In the genomic region with DNA sequence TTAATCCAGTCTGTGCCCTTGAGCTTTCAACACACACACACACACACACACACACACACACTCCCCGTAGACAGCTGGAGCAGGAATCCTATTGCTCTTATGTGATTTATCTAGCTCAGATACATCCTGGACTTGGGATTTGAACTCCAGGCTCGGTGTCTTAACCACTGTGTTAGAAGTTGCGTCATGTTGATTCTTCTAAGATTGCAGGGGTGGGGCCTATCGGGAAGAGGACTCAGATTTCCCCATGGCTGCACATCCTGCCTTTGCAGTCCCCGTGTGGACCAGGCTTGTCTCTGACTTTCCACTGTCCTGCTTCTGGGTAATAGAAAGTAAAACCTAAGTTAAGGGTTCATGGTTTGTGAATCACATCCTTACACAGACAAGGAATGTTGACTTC, we compare ENCODE assay signal across 18 mouse cellular contexts. TPM values are rescaled to one million over a fixed set of nuclear protein-coding genes. Genes with fewer than 3 reads are reported as not detected.
DNase-seq lines count a peak whose midpoint lies in the region; ATAC-seq and TF ChIP-seq lines count a peak whose summit lies in the region.
"Had no signal": no experiment of that assay in that cellular context is flagged by ENCODE, and none has a peak within 500 bp of the region (broad histone marks: within the 10 kb centered on the region; RNA-seq: fewer than 3 reads in every experiment).

No protein-coding gene starts in this region.

- TF ChIP-seq EP300 in ES-Bruce4 (IDR thresholded peaks at IDR 0.05; ENCODE audit: insufficient read depth, low read depth, low read length), result no peak

- no peaks in the 10 kb centered on the region for H3K9me3 ChIP-seq in heart, embryonic 13.5 days
- no peaks in the 10 kb centered on the region for H3K9me3 ChIP-seq in heart, embryonic 10.5 days
- no peaks in the 10 kb centered on the region for H3K9me3 ChIP-seq in ES-Bruce4 (replicated peaks; ENCODE audit: control insufficient read depth, insufficient read depth, low read length, poor library complexity, severe bottlenecking)
- H3K9me3 ChIP-seq in intestine, embryonic 16.5 days (ENCODE audit: control insufficient read depth, low read length), result no peaks in the 10 kb centered on the region
- no peaks in the 10 kb centered on the region for H3K9me3 ChIP-seq in megakaryocyte, embryonic 14.5 days
- H3K9me3 ChIP-seq in midbrain, postnatal 0 days (ENCODE audit: low read length), result no peaks in the 10 kb centered on the region
- H3K9me3 ChIP-seq in forebrain, embryonic 11.5 days (ENCODE audit: control insufficient read depth, low read length), result no peaks in the 10 kb centered on the region
- H3K9me3 ChIP-seq: midbrain, embryonic 12.5 days had no signal

- 0 out of 2 replicates have a peak overlapping the region, but pooled peaks have one; percentile 96 for H3K4me2 ChIP-seq in heart, embryonic 13.5 days
- H3K4me2 ChIP-seq in intestine, embryonic 16.5 days (ENCODE audit: low read depth, low read length), result no peak overlapping the region
- H3K4me2 ChIP-seq in midbrain, postnatal 0 days (ENCODE audit: low read depth, low read length, poor library complexity, severe bottlenecking), result no peak overlapping the region
- H3K4me2 ChIP-seq in forebrain, embryonic 11.5 days (ENCODE audit: low read depth, low read length, severe bottlenecking), result no peak overlapping the region

- no peak for ATAC-seq in heart, embryonic 13.5 days (ENCODE audit: extremely low read depth, insufficient number of reproducible peaks, low FRiP score, low TSS enrichment)
- ATAC-seq in intestine, embryonic 16.5 days, result no peak
- no peak for ATAC-seq in midbrain, postnatal 0 days (ENCODE audit: low FRiP score)
- no peak for ATAC-seq in forebrain, embryonic 11.5 days (replicated peaks; ENCODE audit: low FRiP score)

- peaks cover 47% of the 10 kb centered on the region for H3K4me1 ChIP-seq in heart, embryonic 13.5 days
- H3K4me1 ChIP-seq in heart, embryonic 10.5 days, result peaks cover 31% of the 10 kb centered on the region
- no peaks in the 10 kb centered on the region for H3K4me1 ChIP-seq in ES-Bruce4 (ENCODE audit: control insufficient read depth, insufficient read depth, low read length)
- H3K4me1 ChIP-seq in intestine, embryonic 16.5 days (ENCODE audit: control insufficient read depth, insufficient read depth, low read length), result peaks cover 20% of the 10 kb centered on the region
- peaks cover 55% of the 10 kb centered on the region for H3K4me1 ChIP-seq in megakaryocyte, embryonic 14.5 days
- 0 out of 2 replicates have a peak, but pooled peaks cover 4% of the 10 kb centered on the region for H3K4me1 ChIP-seq in midbrain, postnatal 0 days (ENCODE audit: insufficient read depth, low read length)
- H3K4me1 ChIP-seq in forebrain, embryonic 11.5 days (replicated peaks; ENCODE audit: control insufficient read depth, insufficient read depth, low read length), result 0 out of 2 replicates have a peak, but pooled peaks cover 2% of the 10 kb centered on the region

- H3K36me3 ChIP-seq in heart, embryonic 13.5 days, result peaks cover 13% of the 10 kb centered on the region
- H3K36me3 ChIP-seq in heart, embryonic 10.5 days, result peaks cover 31% of the 10 kb centered on the region
- peaks cover 13% of the 10 kb centered on the region for H3K36me3 ChIP-seq in ES-Bruce4 (ENCODE audit: control insufficient read depth, insufficient read depth, low read length, poor library complexity, severe bottlenecking)
- H3K36me3 ChIP-seq in intestine, embryonic 16.5 days (ENCODE audit: control insufficient read depth, insufficient read depth, low read length), result no peaks in the 10 kb centered on the region
- H3K36me3 ChIP-seq in megakaryocyte, embryonic 14.5 days (replicated peaks; ENCODE audit: low read length), result peaks cover 35% of the 10 kb centered on the region
- peaks cover 8% of the 10 kb centered on the region; the same call in 1 of the 2 replicates for H3K36me3 ChIP-seq in midbrain, postnatal 0 days (ENCODE audit: insufficient read depth, low read length)
- H3K36me3 ChIP-seq in forebrain, embryonic 11.5 days (ENCODE audit: control insufficient read depth, insufficient read depth, low read length), result no peaks in the 10 kb centered on the region

- 64% methylated on average over 5 of the region's 5 CpGs for WGBS in heart, embryonic 13.5 days
- WGBS in heart, embryonic 10.5 days, result 64% methylated on average over 5 of the region's 5 CpGs
- 46% methylated on average over 5 of the region's 5 CpGs for WGBS in intestine, embryonic 16.5 days
- 79% methylated on average over 5 of the region's 5 CpGs for WGBS in midbrain, postnatal 0 days
- WGBS in forebrain, embryonic 11.5 days, result 83% methylated on average over 5 of the region's 5 CpGs

- H3K27ac ChIP-seq in heart, embryonic 13.5 days (replicated peaks), result no peak overlapping the region
- no peak overlapping the region for H3K27ac ChIP-seq in heart, embryonic 10.5 days
- peak overlapping the region; percentile 58 for H3K27ac ChIP-seq in ES-Bruce4 (ENCODE audit: insufficient read depth, low read length)
- peak overlapping the region; percentile 23 for H3K27ac ChIP-seq in intestine, embryonic 16.5 days (ENCODE audit: low read length)
- H3K27ac ChIP-seq in midbrain, postnatal 0 days (ENCODE audit: low read depth, low read length), result no peak overlapping the region
- H3K27ac ChIP-seq in forebrain, embryonic 11.5 days (ENCODE audit: low read depth, low read length), result no peak overlapping the region
- H3K27ac ChIP-seq: layer of hippocampus, adult 2 months; left cerebral cortex, adult 2 months; midbrain, embryonic 12.5 days had no signal

- H3K4me3 ChIP-seq in heart, embryonic 13.5 days, result no peak overlapping the region
- no peak overlapping the region for H3K4me3 ChIP-seq in heart, embryonic 10.5 days
- H3K4me3 ChIP-seq in ES-Bruce4 (ENCODE audit: low read depth, low read length), result peak overlapping the region; percentile 77
- no peak overlapping the region for H3K4me3 ChIP-seq in intestine, embryonic 16.5 days (ENCODE audit: low read length)
- H3K4me3 ChIP-seq in megakaryocyte, embryonic 14.5 days (replicated peaks), result peak overlapping the region; percentile 74
- H3K4me3 ChIP-seq in midbrain, postnatal 0 days (ENCODE audit: low read depth, low read length), result no peak overlapping the region
- no peak overlapping the region for H3K4me3 ChIP-seq in forebrain, embryonic 11.5 days (ENCODE audit: low read depth, low read length)
- H3K4me3 ChIP-seq: layer of hippocampus, adult 2 months; left cerebral cortex, adult 2 months; midbrain, embryonic 12.5 days had no signal

- H3K27me3 ChIP-seq in heart, embryonic 13.5 days (replicated peaks), result no peaks in the 10 kb centered on the region
- no peaks in the 10 kb centered on the region for H3K27me3 ChIP-seq in heart, embryonic 10.5 days (ENCODE audit: insufficient read depth, poor library complexity, severe bottlenecking)
- H3K27me3 ChIP-seq in ES-Bruce4 (ENCODE audit: control insufficient read depth, insufficient read depth, low read length, poor library complexity, severe bottlenecking), result no peaks in the 10 kb centered on the region
- H3K27me3 ChIP-seq in intestine, embryonic 16.5 days (replicated peaks; ENCODE audit: control insufficient read depth, insufficient read depth, low read length), result no peaks in the 10 kb centered on the region
- H3K27me3 ChIP-seq in megakaryocyte, embryonic 14.5 days (replicated peaks), result no peaks in the 10 kb centered on the region
- no peaks in the 10 kb centered on the region for H3K27me3 ChIP-seq in midbrain, postnatal 0 days (ENCODE audit: insufficient read depth, low read length)
- no peaks in the 10 kb centered on the region for H3K27me3 ChIP-seq in forebrain, embryonic 11.5 days (ENCODE audit: control insufficient read depth, insufficient read depth, low read length)
- H3K27me3 ChIP-seq: midbrain, embryonic 12.5 days had no signal

- DNase-seq in heart, embryonic 10.5 days (ENCODE audit: low spot score), result no peak
- DNase-seq in adrenal gland, postnatal 4 days (ENCODE audit: low spot score in 2 of 2), result no peak
- no peak for DNase-seq in midbrain, postnatal 0 days (ENCODE audit: low spot score)
- no peak for DNase-seq in forebrain, embryonic 11.5 days (ENCODE audit: low spot score)
- DNase-seq: cerebellum, adult 8-10 months; embryo, embryonic 11 days; gastrocnemius, postnatal 14 days; kidney, adult 18-20 months; lung, adult 2 months; right cerebral cortex, postnatal 4 days; thymus, postnatal 14 days had no signal

- H3K9ac ChIP-seq in heart, embryonic 13.5 days, result no peak overlapping the region
- H3K9ac ChIP-seq in ES-Bruce4 (ENCODE audit: low read depth, poor library complexity, severe bottlenecking), result peak overlapping the region; percentile 94
- H3K9ac ChIP-seq in intestine, embryonic 16.5 days (ENCODE audit: low read depth, low read length), result no peak overlapping the region
- no peak overlapping the region for H3K9ac ChIP-seq in midbrain, postnatal 0 days (replicated peaks; ENCODE audit: low read length, poor library complexity, severe bottlenecking)
- H3K9ac ChIP-seq in forebrain, embryonic 11.5 days (ENCODE audit: low read length), result no peak overlapping the region
- H3K9ac ChIP-seq: midbrain, embryonic 12.5 days had no signal

- TF ChIP-seq CTCF in ES-Bruce4 (IDR thresholded peaks at IDR 0.05; ENCODE audit: low read depth, low read length), result no peak
- no peak for TF ChIP-seq CTCF in midbrain, postnatal 0 days (IDR thresholded peaks at IDR 0.05)

- TF ChIP-seq POLR2A in ES-Bruce4 (IDR thresholded peaks at IDR 0.05; ENCODE audit: insufficient read depth, low read length), result no peak

RNA-seq across cellular contexts. Expression of a gene that starts 2.3 kb away (rescaled TPM):
- 30.4 and 34.7 TPM in 2 replicates for polyA plus RNA-seq in heart, embryonic 13.5 days (2015; fragmentation: Nextera tagmentation; extraction: Ambion mirVana)
- 47.3 and 50.7 TPM in 2 replicates for polyA plus RNA-seq in heart, embryonic 10.5 days (2016; fragmentation: Nextera tagmentation; extraction: Ambion mirVana)
- polyA plus RNA-seq in ES-Bruce4 (2011; ENCODE audit: insufficient read depth, insufficient read length, low read depth, missing spikeins), result 70.0 and 77.9 TPM in 2 replicates
- 45.9 and 48.3 TPM in 2 replicates for polyA plus RNA-seq in intestine, embryonic 16.5 days (2015; fragmentation: Nextera tagmentation; extraction: Ambion mirVana)
- 1.0 TPM in 1 of 2 replicates, not detected in the other for polyA plus RNA-seq in megakaryocyte, embryonic 14.5 days (2012; ENCODE audit: insufficient read depth, low replicate concordance)
- total RNA-seq in adrenal gland, postnatal 4 days (2021), result 10 to 100 TPM; 29.9 to 31.7 TPM
- total RNA-seq in midbrain, postnatal 0 days (2014; rRNA removed), result 41.8 and 45.1 TPM in 2 replicates
- polyA plus RNA-seq in midbrain, postnatal 0 days (2015; fragmentation: Nextera tagmentation; extraction: Ambion mirVana), result 37.8 and 42.1 TPM in 2 replicates
- 53.2 and 53.4 TPM in 2 replicates for polyA plus RNA-seq in forebrain, embryonic 11.5 days (2014; fragmentation: Nextera tagmentation; extraction: Ambion mirVana)

RNA-seq across cellular contexts. Expression of a gene that starts 14.6 kb away (rescaled TPM):
- polyA plus RNA-seq in heart, embryonic 13.5 days (2015; fragmentation: Nextera tagmentation; extraction: Ambion mirVana), result 69.5 and 76.5 TPM in 2 replicates
- polyA plus RNA-seq in heart, embryonic 10.5 days (2016; fragmentation: Nextera tagmentation; extraction: Ambion mirVana), result 71.9 and 80.3 TPM in 2 replicates
- 23.1 and 25.9 TPM in 2 replicates for polyA plus RNA-seq in ES-Bruce4 (2011; ENCODE audit: insufficient read depth, insufficient read length, low read depth, missing spikeins)
- 56.9 and 57.2 TPM in 2 replicates for polyA plus RNA-seq in intestine, embryonic 16.5 days (2015; fragmentation: Nextera tagmentation; extraction: Ambion mirVana)
- 34.2 and 34.9 TPM in 2 replicates for polyA plus RNA-seq in megakaryocyte, embryonic 14.5 days (2012; ENCODE audit: insufficient read depth, low replicate concordance)
- total RNA-seq in adrenal gland, postnatal 4 days (2021), result 10 to 100 TPM; 58.7 to 77.7 TPM
- 98.2 and 110 TPM in 2 replicates for total RNA-seq in midbrain, postnatal 0 days (2014; rRNA removed)
- 119 and 124 TPM in 2 replicates for polyA plus RNA-seq in midbrain, postnatal 0 days (2015; fragmentation: Nextera tagmentation; extraction: Ambion mirVana)
- polyA plus RNA-seq in forebrain, embryonic 11.5 days (2014; fragmentation: Nextera tagmentation; extraction: Ambion mirVana), result 78.5 and 84.6 TPM in 2 replicates

RNA-seq across cellular contexts. Expression of a gene that starts 51.6 kb away (rescaled TPM):
- polyA plus RNA-seq in heart, embryonic 13.5 days (2015; fragmentation: Nextera tagmentation; extraction: Ambion mirVana), result 3.9 TPM in 2 replicates
- 2.4 and 4.6 TPM in 2 replicates for polyA plus RNA-seq in heart, embryonic 10.5 days (2016; fragmentation: Nextera tagmentation; extraction: Ambion mirVana)
- polyA plus RNA-seq in ES-Bruce4 (2011; ENCODE audit: insufficient read depth, insufficient read length, low read depth, missing spikeins), result 3.8 and 7.8 TPM in 2 replicates
- 4.2 and 4.4 TPM in 2 replicates for polyA plus RNA-seq in intestine, embryonic 16.5 days (2015; fragmentation: Nextera tagmentation; extraction: Ambion mirVana)
- polyA plus RNA-seq in megakaryocyte, embryonic 14.5 days (2012; ENCODE audit: insufficient read depth, low replicate concordance), result 0.93 TPM in 1 of 2 replicates, not detected in the other
- total RNA-seq in adrenal gland, postnatal 4 days (2021), result 1 to 10 TPM; 2.9 to 5.6 TPM
- total RNA-seq in midbrain, postnatal 0 days (2014; rRNA removed), result 0.66 and 4.6 TPM in 2 replicates
- polyA plus RNA-seq in midbrain, postnatal 0 days (2015; fragmentation: Nextera tagmentation; extraction: Ambion mirVana), result 2.0 and 2.5 TPM in 2 replicates
- 1.4 and 1.9 TPM in 2 replicates for polyA plus RNA-seq in forebrain, embryonic 11.5 days (2014; fragmentation: Nextera tagmentation; extraction: Ambion mirVana)

RNA-seq across cellular contexts. Expression of a gene that starts 52.2 kb away (rescaled TPM):
- 146 and 160 TPM in 2 replicates for polyA plus RNA-seq in heart, embryonic 13.5 days (2015; fragmentation: Nextera tagmentation; extraction: Ambion mirVana)
- 153 and 160 TPM in 2 replicates for polyA plus RNA-seq in heart, embryonic 10.5 days (2016; fragmentation: Nextera tagmentation; extraction: Ambion mirVana)
- 79.2 and 83.7 TPM in 2 replicates for polyA plus RNA-seq in ES-Bruce4 (2011; ENCODE audit: insufficient read depth, insufficient read length, low read depth, missing spikeins)
- 183 and 202 TPM in 2 replicates for polyA plus RNA-seq in intestine, embryonic 16.5 days (2015; fragmentation: Nextera tagmentation; extraction: Ambion mirVana)
- 132 and 257 TPM in 2 replicates for polyA plus RNA-seq in megakaryocyte, embryonic 14.5 days (2012; ENCODE audit: insufficient read depth, low replicate concordance)
- 100 to 1,000 TPM; 136 to 146 TPM for total RNA-seq in adrenal gland, postnatal 4 days (2021)
- total RNA-seq in midbrain, postnatal 0 days (2014; rRNA removed), result 70.8 and 86.6 TPM in 2 replicates
- polyA plus RNA-seq in midbrain, postnatal 0 days (2015; fragmentation: Nextera tagmentation; extraction: Ambion mirVana), result 187 and 202 TPM in 2 replicates
- polyA plus RNA-seq in forebrain, embryonic 11.5 days (2014; fragmentation: Nextera tagmentation; extraction: Ambion mirVana), result 119 and 127 TPM in 2 replicates

Comparison
In these comparisons a context has a peak if more than half of its experiments do, and no peak if none do; other contexts are left out.
1. H3K27ac ChIP-seq: peak in ES-Bruce4 (single experiment) and intestine, embryonic 16.5 days (single experiment); none in heart, embryonic 13.5 days (single experiment), heart, embryonic 10.5 days (single experiment), midbrain, postnatal 0 days (single experiment) and forebrain, embryonic 11.5 days (single experiment).
2. H3K4me3 ChIP-seq: peak in ES-Bruce4 (single experiment) and megakaryocyte, embryonic 14.5 days (single experiment); none in heart, embryonic 13.5 days (single experiment), heart, embryonic 10.5 days (single experiment), intestine, embryonic 16.5 days (single experiment), midbrain, postnatal 0 days (single experiment) and forebrain, embryonic 11.5 days (single experiment).
3. RNA of a gene that starts 2.3 kb away (polyA plus RNA-seq): 70.0 to 77.9 TPM in ES-Bruce4, 53.2 to 53.4 TPM in forebrain, embryonic 11.5 days, 45.9 to 48.3 TPM in intestine, embryonic 16.5 days, 47.3 to 50.7 TPM in heart, embryonic 10.5 days, 37.8 to 42.1 TPM in midbrain, postnatal 0 days and 30.4 to 34.7 TPM in heart, embryonic 13.5 days; 1.0 TPM in megakaryocyte, embryonic 14.5 days; every median in the first group is over 10 times any median in the second.